18 mouse cellular contexts compared by ENCODE assay signal in genomic region chr1:176880101-176880500, GRCm38 (mm10).
DNase-seq lines count a peak whose midpoint lies in the region; ATAC-seq lines count a peak whose summit lies in the region.
"Had no signal": no experiment of that assay in that cellular context is flagged by ENCODE, and none has a peak within 500 bp of the region (broad histone marks: within the 10 kb centered on the region; RNA-seq: fewer than 3 reads in every experiment).

No protein-coding gene starts in this region.

- no peaks in the 10 kb centered on the region for H3K4me1 ChIP-seq in embryonic facial prominence, embryonic 11.5 days (ENCODE audit: control insufficient read depth, insufficient read depth, low read length)
- peaks cover 17% of the 10 kb centered on the region for H3K4me1 ChIP-seq in embryonic facial prominence, embryonic 10.5 days
- H3K4me1 ChIP-seq in neural tube, embryonic 11.5 days (ENCODE audit: control insufficient read depth, insufficient read depth, low read length) = peaks cover 9% of the 10 kb centered on the region
- H3K4me1 ChIP-seq in neural tube, embryonic 15.5 days = 0 out of 2 replicates have a peak, but pooled peaks cover 3% of the 10 kb centered on the region
- H3K4me1 ChIP-seq in forebrain, embryonic 16.5 days (replicated peaks; ENCODE audit: control insufficient read depth, insufficient read depth, low read length) = peaks cover 23% of the 10 kb centered on the region
- H3K4me1 ChIP-seq: liver, embryonic 15.5 days had no signal

- no peak overlapping the region for H3K27ac ChIP-seq in embryonic facial prominence, embryonic 11.5 days (replicated peaks; ENCODE audit: low read depth, low read length)
- H3K27ac ChIP-seq in embryonic facial prominence, embryonic 10.5 days (replicated peaks) = no peak overlapping the region
- H3K27ac ChIP-seq in neural tube, embryonic 11.5 days (ENCODE audit: low read depth, low read length) = peak overlapping the region; percentile 77
- H3K27ac ChIP-seq in neural tube, embryonic 15.5 days (replicated peaks) = no peak overlapping the region
- H3K27ac ChIP-seq in forebrain, embryonic 16.5 days (ENCODE audit: low read length) = peak overlapping the region; percentile 83
- H3K27ac ChIP-seq: embryonic facial prominence, embryonic 12.5 days; limb, embryonic 13.5 days; liver, embryonic 15.5 days had no signal

- H3K4me2 ChIP-seq in embryonic facial prominence, embryonic 11.5 days (ENCODE audit: low read depth, low read length) = no peak overlapping the region
- H3K4me2 ChIP-seq in neural tube, embryonic 11.5 days (ENCODE audit: low read depth) = no peak overlapping the region
- H3K4me2 ChIP-seq in neural tube, embryonic 15.5 days = no peak overlapping the region
- no peak overlapping the region for H3K4me2 ChIP-seq in forebrain, embryonic 16.5 days (ENCODE audit: low read length)
- H3K4me2 ChIP-seq: embryonic facial prominence, embryonic 12.5 days; limb, embryonic 13.5 days; liver, embryonic 15.5 days had no signal

- no peak overlapping the region for H3K4me3 ChIP-seq in embryonic facial prominence, embryonic 11.5 days (ENCODE audit: low read depth, low read length)
- no peak overlapping the region for H3K4me3 ChIP-seq in embryonic facial prominence, embryonic 10.5 days
- no peak overlapping the region for H3K4me3 ChIP-seq in neural tube, embryonic 11.5 days (ENCODE audit: low read depth, low read length)
- no peak overlapping the region for H3K4me3 ChIP-seq in neural tube, embryonic 15.5 days (replicated peaks)
- no peak overlapping the region for H3K4me3 ChIP-seq in forebrain, embryonic 16.5 days (replicated peaks; ENCODE audit: low read length)
- H3K4me3 ChIP-seq: embryonic facial prominence, embryonic 12.5 days; left cerebral cortex, adult 2 months; limb, embryonic 13.5 days; liver, embryonic 15.5 days had no signal

- WGBS in embryonic facial prominence, embryonic 11.5 days = 14% methylated on average over 5 of the region's 5 CpGs
- 20% methylated on average over 5 of the region's 5 CpGs for WGBS in embryonic facial prominence, embryonic 10.5 days
- 14% methylated on average over 5 of the region's 5 CpGs for WGBS in neural tube, embryonic 11.5 days
- WGBS in neural tube, embryonic 15.5 days = 21% methylated on average over 5 of the region's 5 CpGs
- 7% methylated on average over 5 of the region's 5 CpGs for WGBS in forebrain, embryonic 16.5 days

- peak; percentile 21 for DNase-seq in embryonic facial prominence, embryonic 11.5 days (ENCODE audit: low spot score)
- DNase-seq in embryonic facial prominence, embryonic 10.5 days (ENCODE audit: low spot score) = no peak
- DNase-seq in neural tube, embryonic 11.5 days (ENCODE audit: low spot score) = peak; percentile 55
- DNase-seq in gastrocnemius, postnatal 10 days = no peak
- no peak for DNase-seq in urinary bladder, adult 2 months (ENCODE audit: low spot score)
- DNase-seq in right cerebral cortex, postnatal 36 days (ENCODE audit: low spot score in 2 of 2) = no peak
- DNase-seq: adrenal gland, postnatal 36 days; cerebellum, adult 9-11 months; heart, postnatal 10 days; lung, postnatal 4 days; thymus, postnatal 14 days had no signal

- H3K36me3 ChIP-seq in embryonic facial prominence, embryonic 11.5 days (replicated peaks; ENCODE audit: control insufficient read depth, insufficient read depth, low read depth, low read length) = no peaks in the 10 kb centered on the region
- no peaks in the 10 kb centered on the region for H3K36me3 ChIP-seq in embryonic facial prominence, embryonic 10.5 days (replicated peaks)
- H3K36me3 ChIP-seq in neural tube, embryonic 11.5 days (ENCODE audit: control insufficient read depth, insufficient read depth, low read length) = no peaks in the 10 kb centered on the region
- H3K36me3 ChIP-seq in neural tube, embryonic 15.5 days = no peaks in the 10 kb centered on the region
- no peaks in the 10 kb centered on the region for H3K36me3 ChIP-seq in forebrain, embryonic 16.5 days (ENCODE audit: control insufficient read depth, insufficient read depth)
- H3K36me3 ChIP-seq: embryonic facial prominence, embryonic 12.5 days; limb, embryonic 13.5 days; liver, embryonic 15.5 days had no signal

- no peak for ATAC-seq in embryonic facial prominence, embryonic 11.5 days (replicated peaks; ENCODE audit: insufficient number of reproducible peaks, low FRiP score, low TSS enrichment, low read depth)
- ATAC-seq in neural tube, embryonic 11.5 days (ENCODE audit: insufficient read depth, low FRiP score, low TSS enrichment) = peak; percentile 75
- no peak for ATAC-seq in neural tube, embryonic 15.5 days (ENCODE audit: low FRiP score)
- no peak for ATAC-seq in forebrain, embryonic 16.5 days
- ATAC-seq: activated CD4-positive, CD25-positive, alpha-beta regulatory T cell, adult 4 months had no signal

- no peak overlapping the region for H3K9ac ChIP-seq in embryonic facial prominence, embryonic 11.5 days (replicated peaks; ENCODE audit: low read length)
- H3K9ac ChIP-seq in neural tube, embryonic 11.5 days (ENCODE audit: low read length) = no peak overlapping the region
- H3K9ac ChIP-seq in neural tube, embryonic 15.5 days (replicated peaks) = no peak overlapping the region
- H3K9ac ChIP-seq in forebrain, embryonic 16.5 days (replicated peaks; ENCODE audit: low read depth, low read length) = 0 out of 2 replicates have a peak overlapping the region, but pooled peaks have one; percentile 41
- H3K9ac ChIP-seq: embryonic facial prominence, embryonic 12.5 days; limb, embryonic 13.5 days; liver, embryonic 15.5 days had no signal

- H3K9me3 ChIP-seq in embryonic facial prominence, embryonic 11.5 days (replicated peaks; ENCODE audit: control insufficient read depth, low read length) = no peaks in the 10 kb centered on the region
- H3K9me3 ChIP-seq in embryonic facial prominence, embryonic 10.5 days = no peaks in the 10 kb centered on the region
- H3K9me3 ChIP-seq in neural tube, embryonic 11.5 days (ENCODE audit: control insufficient read depth, low read length) = no peaks in the 10 kb centered on the region
- H3K9me3 ChIP-seq in neural tube, embryonic 15.5 days (replicated peaks) = no peaks in the 10 kb centered on the region
- no peaks in the 10 kb centered on the region for H3K9me3 ChIP-seq in forebrain, embryonic 16.5 days (ENCODE audit: control insufficient read depth, low read length)
- H3K9me3 ChIP-seq: embryonic facial prominence, embryonic 12.5 days; limb, embryonic 13.5 days; liver, embryonic 15.5 days had no signal

- no peaks in the 10 kb centered on the region for H3K27me3 ChIP-seq in embryonic facial prominence, embryonic 11.5 days (ENCODE audit: control insufficient read depth, insufficient read depth, low read length)
- no peaks in the 10 kb centered on the region for H3K27me3 ChIP-seq in embryonic facial prominence, embryonic 10.5 days (replicated peaks; ENCODE audit: low read depth, poor library complexity, severe bottlenecking)
- no peaks in the 10 kb centered on the region for H3K27me3 ChIP-seq in neural tube, embryonic 11.5 days (ENCODE audit: control insufficient read depth, insufficient read depth, low read length)
- no peaks in the 10 kb centered on the region for H3K27me3 ChIP-seq in neural tube, embryonic 15.5 days (replicated peaks)
- H3K27me3 ChIP-seq in forebrain, embryonic 16.5 days (replicated peaks; ENCODE audit: control insufficient read depth, insufficient read depth, low read length) = no peaks in the 10 kb centered on the region
- H3K27me3 ChIP-seq: embryonic facial prominence, embryonic 12.5 days; limb, embryonic 13.5 days; liver, embryonic 15.5 days had no signal

Comparison
In these comparisons a context has a peak if more than half of its experiments do, and no peak if none do; other contexts are left out.
1. DNase-seq: peak in embryonic facial prominence, embryonic 11.5 days (single experiment) and neural tube, embryonic 11.5 days (single experiment); none in embryonic facial prominence, embryonic 10.5 days (single experiment), gastrocnemius, postnatal 10 days (single experiment), urinary bladder, adult 2 months (single experiment) and right cerebral cortex, postnatal 36 days (0 of 2).
2. H3K27ac ChIP-seq: peak in neural tube, embryonic 11.5 days (single experiment) and forebrain, embryonic 16.5 days (single experiment); none in embryonic facial prominence, embryonic 11.5 days (single experiment), embryonic facial prominence, embryonic 10.5 days (single experiment) and neural tube, embryonic 15.5 days (single experiment).